Mouse (Mus musculus) adrenal gland, adult 18-20 months (tissue): ENCODE data around the gene 1700017N19Rik. TPM values are rescaled to one million over a fixed set of nuclear protein-coding genes. Genes with fewer than 3 reads are reported as not detected.

Experiments
- DNase-seq, 2 experiments: peaks; one replicate each; pipeline ENCODE4 v3.0.0; 2021 to 2022; ENCODE audit warnings: low spot score in 2 of 2
- total RNA-seq, 2 experiments: library from RNA; stranded (reverse); gene quantifications; 1 replicate in 1 of 2; 2 replicates in 1 of 2; pipeline ENCODE4 v1.2.3; 2021

Gene 1700017N19Rik
- total RNA-seq, 2 experiments from 2014 or later = not detected

GRCm38 (mm10) chr10:100654183-100654582 lies 63.9 kb downstream of the 1700017N19Rik start:
- no peak for DNase-seq

DNA sequence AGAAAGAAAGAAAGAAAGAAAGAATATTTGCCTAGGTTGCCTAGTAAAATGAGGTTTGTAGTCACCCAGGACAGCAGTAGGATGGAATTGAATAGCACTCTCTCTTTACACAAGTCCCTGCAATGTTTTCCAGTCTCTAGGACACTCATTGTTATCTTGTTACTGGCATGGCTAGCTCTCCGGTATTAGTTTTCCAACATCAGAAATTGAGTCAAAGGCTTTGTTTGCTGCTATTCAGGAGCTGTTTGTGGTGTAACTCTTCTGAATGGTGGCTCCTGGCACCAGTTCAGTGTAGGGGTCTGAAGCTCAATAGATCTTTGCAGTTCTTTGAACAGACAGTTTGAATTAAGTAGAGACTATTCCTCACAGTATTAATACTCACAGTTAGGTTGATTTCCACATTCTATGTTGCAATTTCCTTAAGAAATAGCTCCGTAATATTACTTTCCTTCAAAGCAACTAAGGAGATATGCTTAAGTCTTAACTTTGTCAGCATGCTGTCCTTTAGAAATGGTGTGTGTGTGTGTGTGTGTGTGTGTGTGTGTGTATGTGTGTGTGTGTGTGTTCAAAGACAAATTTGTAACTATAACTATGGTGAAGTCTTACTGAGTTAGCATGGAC lies 71.8 kb downstream of the 1700017N19Rik start:
- no peak for DNase-seq

Other genes with a start within 250 kb of the 1700017N19Rik start
- not detected for gene Gm4302, start 249.6 kb upstream of the 1700017N19Rik start, total RNA-seq
- gene Gm4303, start 244.5 kb upstream of the 1700017N19Rik start, total RNA-seq = not detected
- gene Gm4305, start 239.4 kb upstream of the 1700017N19Rik start, total RNA-seq = not detected
- gene Gm4307, start 229.1 kb upstream of the 1700017N19Rik start, total RNA-seq = not detected
- not detected for gene Gm4312, start 207.9 kb upstream of the 1700017N19Rik start, total RNA-seq
- 10 to 100 TPM; 17.8 to 18.3 TPM for gene Tmtc3, start 103.1 kb upstream of the 1700017N19Rik start, total RNA-seq
- 1 to 10 TPM; 6.0 to 6.6 TPM for gene Cep290, start 102.9 kb upstream of the 1700017N19Rik start, total RNA-seq
- 10 to 100 TPM in 1 of 2 experiments, 1 to 10 TPM in 1; 9.8 to 12.0 TPM for gene 4930430F08Rik, start 61 bp upstream of the 1700017N19Rik start, total RNA-seq